ENCODE assay signal across 15 mouse cellular contexts in genomic region chr6:58863631-58864235, GRCm38 (mm10). TPM values are rescaled to one million over a fixed set of nuclear protein-coding genes. Genes with fewer than 3 reads are reported as not detected.
DNase-seq lines count a peak whose midpoint lies in the region; ATAC-seq and TF ChIP-seq lines count a peak whose summit lies in the region.
"Had no signal": no experiment of that assay in that cellular context is flagged by ENCODE, and none has a peak within 500 bp of the region (broad histone marks: within the 10 kb centered on the region; RNA-seq: fewer than 3 reads in every experiment).

No protein-coding gene starts in this region.

- peaks cover 19% of the 10 kb centered on the region for H3K36me3 ChIP-seq in heart, embryonic 14.5 days (ENCODE audit: control insufficient read depth, insufficient read depth, low read length)
- H3K36me3 ChIP-seq in midbrain, embryonic 13.5 days, result no peaks in the 10 kb centered on the region

- no peaks in the 10 kb centered on the region for H3K9me3 ChIP-seq in heart, embryonic 14.5 days (ENCODE audit: control insufficient read depth, low read length)
- no peaks in the 10 kb centered on the region for H3K9me3 ChIP-seq in midbrain, embryonic 13.5 days
- H3K9me3 ChIP-seq: kidney, embryonic 15.5 days had no signal

- TF ChIP-seq POLR2A in brain, embryonic 14.5 days (IDR thresholded peaks at IDR 0.05; ENCODE audit: borderline replicate concordance, extremely low read depth, insufficient read depth, insufficient read length, poor library complexity, severe bottlenecking), result no peak

- peak overlapping the region; percentile 12 to 30; a peak in 3 of 4 replicates for H3K4me3 ChIP-seq in heart, embryonic 14.5 days (ENCODE audit: control insufficient read depth in 1 of 2, insufficient read depth in 1 of 2, low read depth in 1 of 2, low read length in 2 of 2)
- no peak overlapping the region for H3K4me3 ChIP-seq in midbrain, embryonic 13.5 days (replicated peaks)
- H3K4me3 ChIP-seq: kidney, embryonic 15.5 days had no signal

- no peak for DNase-seq in heart, postnatal 10 days
- DNase-seq in brain, embryonic 14.5 days (ENCODE audit: low read depth), result peak; percentile 51
- DNase-seq in cerebellum, adult 18-20 months, result peak; percentile 57 to 71
- no peak for DNase-seq in lung, postnatal 10 days
- DNase-seq in left cerebral cortex, postnatal 14 days (ENCODE audit: low spot score in 2 of 2), result no peak
- DNase-seq: liver; lung, adult 2 months; thymus, adult 2 months had no signal

- ATAC-seq in heart, embryonic 14.5 days (ENCODE audit: insufficient number of reproducible peaks, insufficient read depth, low FRiP score, low read depth), result no peak
- peak; percentile 65 for ATAC-seq in midbrain, embryonic 13.5 days
- ATAC-seq: CD4-positive, CD25-positive, alpha-beta regulatory T cell, adult 4 months; inflammation-experienced regulatory T-cells, adult 6 months had no signal

- H3K4me1 ChIP-seq in heart, embryonic 14.5 days (ENCODE audit: control insufficient read depth in 2 of 2, insufficient read depth in 2 of 2, low read length in 2 of 2), result peaks cover 8 to 19% of the 10 kb centered on the region in 2 experiments
- peaks cover 8% of the 10 kb centered on the region for H3K4me1 ChIP-seq in midbrain, embryonic 13.5 days (replicated peaks)
- H3K4me1 ChIP-seq: kidney, embryonic 15.5 days had no signal

- peak overlapping the region; percentile 51 to 75 for H3K27ac ChIP-seq in heart, embryonic 14.5 days (replicated peaks in 1 of 2; ENCODE audit: control insufficient read depth in 1 of 2, insufficient read depth in 1 of 2, low read depth in 2 of 2, low read length in 2 of 2)
- 0 out of 2 replicates have a peak overlapping the region, but pooled peaks have one; percentile 33 for H3K27ac ChIP-seq in midbrain, embryonic 13.5 days
- H3K27ac ChIP-seq: kidney, embryonic 15.5 days had no signal

- TF ChIP-seq CTCF in brain, embryonic 14.5 days (IDR thresholded peaks at IDR 0.05; ENCODE audit: borderline replicate concordance, extremely low read depth, insufficient read depth, insufficient read length), result no peak

- intact Hi-C loops in heart, postnatal 10 days (cut with DNase I), result no loop called here
- intact Hi-C loops in left cerebral cortex, postnatal 14 days (cut with DNase I), result no loop called here

- peak overlapping the region; percentile 45 for H3K9ac ChIP-seq in heart, embryonic 14.5 days (ENCODE audit: low read length)
- no peak overlapping the region for H3K9ac ChIP-seq in midbrain, embryonic 13.5 days (replicated peaks)
- H3K9ac ChIP-seq: kidney, embryonic 15.5 days had no signal

- no peaks in the 10 kb centered on the region for H3K27me3 ChIP-seq in heart, embryonic 14.5 days (ENCODE audit: control insufficient read depth, insufficient read depth, low read length)
- H3K27me3 ChIP-seq in midbrain, embryonic 13.5 days, result no peaks in the 10 kb centered on the region
- H3K27me3 ChIP-seq: kidney, embryonic 15.5 days had no signal

- peak overlapping the region; percentile 60 for H3K4me2 ChIP-seq in heart, embryonic 14.5 days (ENCODE audit: low read length)
- no peak overlapping the region for H3K4me2 ChIP-seq in midbrain, embryonic 13.5 days (replicated peaks)
- H3K4me2 ChIP-seq: kidney, embryonic 15.5 days had no signal

- 85% methylated on average over 4 of the region's 4 CpGs for WGBS in heart, embryonic 14.5 days
- WGBS in midbrain, embryonic 13.5 days, result 82% methylated on average over 4 of the region's 4 CpGs

RNA-seq across cellular contexts. Expression of gene Herc3, which starts 32.5 kb away (rescaled TPM):
- 58.2 and 65.8 TPM in 2 replicates for polyA plus RNA-seq in heart, embryonic 14.5 days (2014; fragmentation: Nextera tagmentation; extraction: Ambion mirVana)
- total RNA-seq in heart, postnatal 10 days (2021), result 100 to 1,000 TPM in 1 of 2 experiments, 10 to 100 TPM in 1; 93.1 to 102 TPM
- 43.7 and 44.3 TPM in 2 replicates for polyA plus RNA-seq in brain, embryonic 14.5 days (2012; rRNA removed)
- polyA plus RNA-seq in midbrain, embryonic 13.5 days (2015; fragmentation: Nextera tagmentation; extraction: Ambion mirVana), result 17.2 and 19.3 TPM in 2 replicates
- total RNA-seq in left cerebral cortex, postnatal 14 days (2021), result 100 to 1,000 TPM; 324 to 375 TPM

RNA-seq across cellular contexts. Expression of gene Nap1l5, which starts 43.1 kb away (rescaled TPM):
- polyA plus RNA-seq in heart, embryonic 14.5 days (2014; fragmentation: Nextera tagmentation; extraction: Ambion mirVana), result 0.98 and 1.7 TPM in 2 replicates
- under 1 TPM; 0.30 to 0.62 TPM for total RNA-seq in heart, postnatal 10 days (2021)
- 72.6 and 113 TPM in 2 replicates for polyA plus RNA-seq in brain, embryonic 14.5 days (2012; rRNA removed)
- 135 and 148 TPM in 2 replicates for polyA plus RNA-seq in midbrain, embryonic 13.5 days (2015; fragmentation: Nextera tagmentation; extraction: Ambion mirVana)
- 100 to 1,000 TPM; 236 to 310 TPM for total RNA-seq in left cerebral cortex, postnatal 14 days (2021)
- total RNA-seq: granulocyte monocyte progenitor cell, adult 5-6 weeks; megakaryocyte progenitor cell, adult 5-6 weeks had no signal
- polyA plus RNA-seq: CD4-positive, CD25-positive, alpha-beta regulatory T cell, adult 4 months had no signal

Comparison
In these comparisons a context has a peak if more than half of its experiments do, and no peak if none do; other contexts are left out.
1. DNase-seq: peak in brain, embryonic 14.5 days (single experiment) and cerebellum, adult 18-20 months (2 of 2); none in heart, postnatal 10 days (0 of 2), lung, postnatal 10 days (single experiment) and left cerebral cortex, postnatal 14 days (0 of 2).
2. RNA of gene Nap1l5, which starts 43.1 kb away (polyA plus RNA-seq): 135 to 148 TPM in midbrain, embryonic 13.5 days and 72.6 to 113 TPM in brain, embryonic 14.5 days; 0.98 to 1.7 TPM in heart, embryonic 14.5 days; every median in the first group is over 10 times any median in the second.